Mouse (Mus musculus) bone marrow, adult 2 months (tissue): ENCODE results near the gene Snx20. TPM values are rescaled to one million over a fixed set of nuclear protein-coding genes. Genes with fewer than 3 reads are reported as not detected.

Source experiments
- H3K27ac ChIP-seq: fragments of 200-500 bp; 2 replicates; pipeline ENCODE4 v1.5.1; 2012; ENCODE audit warnings: low read depth, mild to moderate bottlenecking, control low read depth, inconsistent platforms, low read length; ENCODE audit not compliant: control insufficient read depth, poor library complexity, insufficient read depth
- H3K4me1 ChIP-seq: fragments of 200-500 bp; 2 replicates; pipeline ENCODE4 v1.6.1; 2011; ENCODE audit warnings: low read length; ENCODE audit not compliant: control insufficient read depth, insufficient read depth
- H3K4me3 ChIP-seq: fragments of 200-500 bp; replicated peaks from 2 replicates; pipeline ENCODE3; 2011; ENCODE audit warnings: mild to moderate bottlenecking, low read depth, low read length, control low read depth; ENCODE audit not compliant: control insufficient read depth
- CTCF ChIP-seq: fragments of 200-500 bp; IDR thresholded peaks from 2 replicates; pipeline ENCODE4 v1.5.1; 2011; ENCODE audit warnings: low read length, control low read depth; ENCODE audit not compliant: control insufficient read depth, insufficient read depth
- POLR2A ChIP-seq: fragments of 200-500 bp; IDR thresholded peaks from 2 replicates; pipeline ENCODE4 v1.6.1; 2011; ENCODE audit warnings: low read depth, mild to moderate bottlenecking, control low read depth, low read length, borderline replicate concordance; ENCODE audit not compliant: control insufficient read depth
- WGBS: fragments of 180-500 bp; shearing (Covaris S2); methylation state at CpG from one replicate; pipeline ENCODE4 v1.1.7; 2018; 5-methylcytosine and 5-hydroxymethylcytosine counted together
- polyA plus RNA-seq: library from polyadenylated mRNA; stranded (reverse); fragments of >200 nt; gene quantifications from 2 replicates; pipeline ENCODE4 v1.2.4, GENCODE M21; 2011; ENCODE audit warnings: low replicate concordance; ENCODE audit not compliant: missing spikeins, insufficient read depth, insufficient read length

Snx20 gene
- polyA plus RNA-seq, 1 experiment, result 18.6 TPM

GRCm38 (mm10) chr8:88578413-88579175, 57.3 kb downstream of the Snx20 start:
- TF ChIP-seq CTCF (no peak), POLR2A (no peak)
- no peak overlapping the region for H3K4me3 ChIP-seq
- WGBS, result 83% methylated on average over 14 of the region's 14 CpGs
- H3K27ac ChIP-seq, result no peak overlapping the region
- no peaks in the 10 kb centered on the region for H3K4me1 ChIP-seq

GRCm38 (mm10) chr8:88577666-88578065, 58.3 kb downstream of the Snx20 start:
- 77% methylated on average over 5 of the region's 5 CpGs for WGBS
- no peak overlapping the region for H3K27ac ChIP-seq
- H3K4me1 ChIP-seq, result no peaks in the 10 kb centered on the region
- TF ChIP-seq CTCF, result no peak
- TF ChIP-seq POLR2A, result no peak
- no peak overlapping the region for H3K4me3 ChIP-seq

Other genes starting within 250 kb of the Snx20 start
- gene Nkd1, start 114.8 kb downstream of the Snx20 start, polyA plus RNA-seq, result not detected in 2 replicates
- gene Nod2, start 11.2 kb upstream of the Snx20 start, polyA plus RNA-seq, result 2.6 TPM in 1 of 2 replicates, not detected in the other
- gene Cyld, start 60.9 kb upstream of the Snx20 start, polyA plus RNA-seq, result 7.5 and 10.9 TPM in 2 replicates